Mouse (Mus musculus): ENCODE results near the gene Gm6525. TPM values are rescaled to one million over a fixed set of nuclear protein-coding genes. Genes with fewer than 3 reads are reported as not detected.

Gene Gm6525
- polyA plus RNA-seq, 1 experiment from 2014 or later, result 0.27 TPM

DNA sequence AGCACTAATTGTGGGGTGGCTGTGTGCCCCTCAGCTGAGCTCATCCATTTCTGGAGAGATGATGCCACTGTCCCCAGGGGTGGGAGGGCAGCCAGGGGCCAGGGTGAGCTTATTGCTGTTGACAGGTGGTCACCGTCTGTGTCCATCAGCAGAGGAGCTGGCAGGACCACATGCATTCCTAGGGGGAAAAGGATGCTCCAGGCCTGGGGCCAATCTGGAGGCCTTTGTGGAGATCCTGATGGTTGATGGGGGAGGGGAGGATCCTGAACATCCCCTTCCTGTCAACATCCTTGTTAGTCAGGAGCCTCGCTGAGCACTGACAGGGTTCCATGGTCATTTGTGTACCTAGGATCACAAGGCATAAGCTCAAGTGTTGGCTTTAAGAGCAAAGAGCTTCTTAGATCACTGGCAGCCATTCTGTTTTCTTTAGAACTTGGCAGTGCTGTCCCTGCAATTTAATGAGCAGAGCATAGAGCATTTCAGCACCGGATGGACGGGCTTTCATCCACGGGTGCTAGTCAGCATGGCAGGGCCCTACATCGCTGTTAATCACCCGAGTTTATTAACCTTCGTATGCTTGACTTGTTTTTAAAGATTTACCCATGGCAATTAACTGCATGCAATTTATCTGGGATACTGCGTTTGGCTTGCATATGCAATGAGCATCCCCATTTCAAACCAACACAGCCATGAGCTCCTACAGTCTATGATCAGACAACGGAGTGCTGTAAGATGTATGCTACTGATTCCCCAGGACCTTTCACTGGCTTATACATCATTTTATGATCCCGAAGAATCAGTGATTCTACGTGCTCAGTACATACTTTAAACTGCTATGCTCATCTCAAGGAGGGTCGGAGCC lies 26.9 kb downstream of the Gm6525 start:
- no peaks in the 10 kb centered on the region for H3K27me3 ChIP-seq (ENCODE audit: control insufficient read depth, insufficient read depth, low read depth, low read length)
- H3K4me3 ChIP-seq (ENCODE audit: low read depth, low read length), result no peak overlapping the region
- no peaks in the 10 kb centered on the region for H3K4me1 ChIP-seq (ENCODE audit: control insufficient read depth, low read depth, low read length)
- no peak for ATAC-seq (ENCODE audit: low read depth)
- no peak overlapping the region for H3K9ac ChIP-seq (ENCODE audit: low read depth, low read length)
- H3K27ac ChIP-seq (ENCODE audit: low read length), result no peak overlapping the region
- WGBS (ENCODE audit: insufficient replicate concordance), result 70% methylated on average over 13 of the region's 13 CpGs
- no peaks in the 10 kb centered on the region for H3K36me3 ChIP-seq (ENCODE audit: control insufficient read depth, insufficient read depth)
- H3K4me2 ChIP-seq (ENCODE audit: low read depth, low read length), result no peak overlapping the region
- no peaks in the 10 kb centered on the region for H3K9me3 ChIP-seq (replicated peaks; ENCODE audit: control insufficient read depth, low read length)

- Histone ChIP-seq H3K9me3 (replicated peaks; ENCODE audit: control insufficient read depth, low read length) (no peaks in the 10 kb centered on the region), H3K4me1 (ENCODE audit: control insufficient read depth, low read depth, low read length) (no peaks in the 10 kb centered on the region), H3K27me3 (ENCODE audit: control insufficient read depth, insufficient read depth, low read depth, low read length) (no peaks in the 10 kb centered on the region), H3K36me3 (ENCODE audit: control insufficient read depth, insufficient read depth) (no peaks in the 10 kb centered on the region), H3K9ac (ENCODE audit: low read depth, low read length) (no peak overlapping the region), H3K27ac (ENCODE audit: low read length) (no peak overlapping the region), H3K4me3 (ENCODE audit: low read depth, low read length) (no peak overlapping the region), H3K4me2 (ENCODE audit: low read depth, low read length) (no peak overlapping the region)
- ATAC-seq (ENCODE audit: low read depth), result no peak
- WGBS (ENCODE audit: insufficient replicate concordance), result 61% methylated on average over 5 of the region's 5 CpGs
These were observed 30.7 kb downstream of the Gm6525 start for GRCm38 (mm10) chr3:84204640-84205039.

DNA sequence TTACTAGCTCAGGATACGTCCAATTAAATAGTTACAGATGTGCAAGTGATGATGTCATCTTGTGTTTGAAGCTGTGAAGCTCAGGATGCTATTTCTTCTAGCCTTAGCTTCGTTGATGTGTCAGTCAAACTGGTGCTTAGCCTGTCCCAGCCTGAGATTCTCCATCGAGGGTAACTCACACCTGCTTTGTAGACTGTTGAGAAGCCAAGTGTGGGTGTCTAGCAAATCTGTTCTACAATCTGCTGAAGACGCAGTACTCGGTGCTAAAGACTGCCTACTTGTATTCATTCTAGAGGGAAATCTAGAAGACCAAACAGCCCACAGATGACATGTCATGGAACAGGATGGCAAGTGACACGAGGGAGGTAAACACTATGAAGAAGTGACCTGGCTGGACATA lies 31.7 kb downstream of the Gm6525 start:
- no peaks in the 10 kb centered on the region for H3K9me3 ChIP-seq (replicated peaks; ENCODE audit: control insufficient read depth, low read length)
- 62% methylated on average over 6 of the region's 6 CpGs for whole genome bisulfite sequencing (ENCODE audit: insufficient replicate concordance)
- no peak overlapping the region for H3K27ac ChIP-seq (ENCODE audit: low read length)
- H3K4me3 ChIP-seq (ENCODE audit: low read depth, low read length), result no peak overlapping the region
- H3K27me3 ChIP-seq (ENCODE audit: control insufficient read depth, insufficient read depth, low read depth, low read length), result no peaks in the 10 kb centered on the region
- H3K4me1 ChIP-seq (ENCODE audit: control insufficient read depth, low read depth, low read length), result no peaks in the 10 kb centered on the region
- H3K36me3 ChIP-seq (ENCODE audit: control insufficient read depth, insufficient read depth), result no peaks in the 10 kb centered on the region
- H3K9ac ChIP-seq (ENCODE audit: low read depth, low read length), result no peak overlapping the region
- ATAC-seq (ENCODE audit: low read depth), result no peak
- H3K4me2 ChIP-seq (ENCODE audit: low read depth, low read length), result no peak overlapping the region

DNA sequence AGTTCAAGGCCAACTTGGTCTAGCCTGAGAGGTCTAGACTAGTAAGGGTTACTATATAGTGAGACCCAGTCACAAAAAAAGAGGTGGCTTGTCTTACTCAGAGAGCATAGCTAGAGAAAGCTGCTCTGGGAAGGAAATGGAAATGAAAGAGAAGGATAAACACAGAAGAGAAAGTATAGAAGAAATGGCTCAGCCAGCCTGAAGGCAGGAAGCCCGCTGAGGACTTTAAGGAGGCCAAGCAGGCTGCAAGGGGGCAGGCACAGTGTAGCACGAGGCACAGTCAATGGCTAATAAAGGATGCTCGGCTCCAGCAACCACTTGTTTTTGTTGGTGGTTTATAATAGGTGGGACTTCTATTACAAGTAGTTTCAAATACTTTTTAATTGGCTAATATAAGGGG lies 32.2 kb downstream of the Gm6525 start:
- Histone ChIP-seq H3K36me3 (ENCODE audit: control insufficient read depth, insufficient read depth) (no peaks in the 10 kb centered on the region), H3K9me3 (replicated peaks; ENCODE audit: control insufficient read depth, low read length) (no peaks in the 10 kb centered on the region), H3K9ac (ENCODE audit: low read depth, low read length) (no peak overlapping the region), H3K4me1 (ENCODE audit: control insufficient read depth, low read depth, low read length) (no peaks in the 10 kb centered on the region), H3K4me2 (ENCODE audit: low read depth, low read length) (no peak overlapping the region), H3K27ac (ENCODE audit: low read length) (no peak overlapping the region), H3K27me3 (ENCODE audit: control insufficient read depth, insufficient read depth, low read depth, low read length) (no peaks in the 10 kb centered on the region), H3K4me3 (ENCODE audit: low read depth, low read length) (no peak overlapping the region)
- 56% methylated on average over 3 of the region's 3 CpGs for WGBS (ENCODE audit: insufficient replicate concordance)
- ATAC-seq (ENCODE audit: low read depth), result no peak

GRCm38 (mm10) chr3:84207366-84207765 lies 33.5 kb downstream of the Gm6525 start:
- no peak for ATAC-seq (ENCODE audit: low read depth)
- Histone ChIP-seq H3K4me1 (ENCODE audit: control insufficient read depth, low read depth, low read length) (no peaks in the 10 kb centered on the region), H3K36me3 (ENCODE audit: control insufficient read depth, insufficient read depth) (no peaks in the 10 kb centered on the region), H3K9ac (ENCODE audit: low read depth, low read length) (no peak overlapping the region), H3K4me2 (ENCODE audit: low read depth, low read length) (no peak overlapping the region), H3K9me3 (replicated peaks; ENCODE audit: control insufficient read depth, low read length) (no peaks in the 10 kb centered on the region), H3K27ac (ENCODE audit: low read length) (no peak overlapping the region), H3K4me3 (ENCODE audit: low read depth, low read length) (no peak overlapping the region), H3K27me3 (ENCODE audit: control insufficient read depth, insufficient read depth, low read depth, low read length) (no peaks in the 10 kb centered on the region)
- WGBS (ENCODE audit: insufficient replicate concordance), result 47% methylated on average over 2 of the region's 2 CpGs

- WGBS (ENCODE audit: insufficient replicate concordance), result 77% methylated on average over 7 of the region's 7 CpGs
- Histone ChIP-seq H3K27me3 (ENCODE audit: control insufficient read depth, insufficient read depth, low read depth, low read length) (no peaks in the 10 kb centered on the region), H3K4me2 (ENCODE audit: low read depth, low read length) (no peak overlapping the region), H3K9me3 (replicated peaks; ENCODE audit: control insufficient read depth, low read length) (no peaks in the 10 kb centered on the region), H3K4me1 (ENCODE audit: control insufficient read depth, low read depth, low read length) (no peaks in the 10 kb centered on the region), H3K9ac (ENCODE audit: low read depth, low read length) (no peak overlapping the region), H3K36me3 (ENCODE audit: control insufficient read depth, insufficient read depth) (no peaks in the 10 kb centered on the region), H3K27ac (ENCODE audit: low read length) (no peak overlapping the region), H3K4me3 (ENCODE audit: low read depth, low read length) (no peak overlapping the region)
- no peak for ATAC-seq (ENCODE audit: low read depth)
These were observed 34.6 kb downstream of the Gm6525 start for GRCm38 (mm10) chr3:84208475-84208874.

DNA sequence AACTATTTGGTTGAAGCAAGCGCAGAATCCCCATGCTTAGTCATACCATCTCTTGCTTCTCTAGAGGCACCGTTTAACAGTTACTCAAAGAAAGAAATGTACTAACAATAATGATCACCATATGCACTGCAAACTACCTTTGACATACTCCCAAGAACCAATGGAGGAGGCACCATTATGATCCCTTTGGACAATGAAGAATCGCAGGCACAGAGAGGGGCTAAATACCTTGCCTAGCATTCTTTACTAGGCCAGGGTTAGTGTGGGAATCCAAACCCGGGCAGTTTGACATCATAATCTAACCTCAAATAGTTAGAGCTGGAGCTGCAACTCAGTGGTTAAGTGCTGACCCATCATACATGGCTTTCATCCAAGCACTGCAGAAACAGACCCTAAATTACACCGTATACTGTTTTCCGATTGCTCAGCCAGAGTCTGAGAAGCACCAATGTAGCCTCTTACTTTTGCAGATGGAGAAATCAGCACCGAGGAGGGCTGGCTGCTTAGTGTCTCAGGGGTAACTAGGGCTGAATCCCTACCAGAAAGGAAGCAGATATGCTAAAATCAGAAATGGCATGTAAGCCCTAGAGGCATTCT lies 35.1 kb downstream of the Gm6525 start:
- WGBS (ENCODE audit: insufficient replicate concordance), result 82% methylated on average over 7 of the region's 7 CpGs
- no peak for ATAC-seq (ENCODE audit: low read depth)
- Histone ChIP-seq H3K4me1 (ENCODE audit: control insufficient read depth, low read depth, low read length) (no peaks in the 10 kb centered on the region), H3K9ac (ENCODE audit: low read depth, low read length) (no peak overlapping the region), H3K36me3 (ENCODE audit: control insufficient read depth, insufficient read depth) (no peaks in the 10 kb centered on the region), H3K27me3 (ENCODE audit: control insufficient read depth, insufficient read depth, low read depth, low read length) (no peaks in the 10 kb centered on the region), H3K4me3 (ENCODE audit: low read depth, low read length) (no peak overlapping the region), H3K9me3 (replicated peaks; ENCODE audit: control insufficient read depth, low read length) (no peaks in the 10 kb centered on the region), H3K27ac (ENCODE audit: low read length) (no peak overlapping the region), H3K4me2 (ENCODE audit: low read depth, low read length) (no peak overlapping the region)

DNA sequence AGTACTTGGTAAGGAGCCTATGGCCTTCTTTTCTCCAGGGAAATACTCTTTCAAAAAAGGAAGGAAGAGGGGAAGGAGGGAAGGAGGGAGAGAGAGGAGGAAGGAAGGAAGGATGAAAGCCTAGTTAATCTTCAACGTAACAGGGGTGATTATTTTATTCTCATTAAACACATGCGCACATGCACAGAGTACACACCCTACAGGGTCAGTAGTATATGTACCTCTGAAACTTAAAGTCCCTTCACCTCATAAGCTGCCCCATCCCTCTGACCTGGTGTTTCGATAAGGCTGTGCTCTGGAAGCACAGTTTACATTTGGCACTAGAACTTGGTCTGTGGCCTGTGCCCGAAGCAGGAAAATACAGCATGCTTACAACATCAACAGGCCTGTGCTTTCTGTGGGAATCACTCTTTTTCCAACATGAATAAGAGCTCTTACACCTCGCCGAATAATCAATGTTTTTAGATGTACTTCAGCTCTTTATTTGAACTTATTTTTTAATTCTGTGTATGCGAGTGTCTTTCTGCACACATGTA lies 37.5 kb downstream of the Gm6525 start:
- Histone ChIP-seq H3K4me3 (ENCODE audit: low read depth, low read length) (no peak overlapping the region), H3K27me3 (ENCODE audit: control insufficient read depth, insufficient read depth, low read depth, low read length) (no peaks in the 10 kb centered on the region), H3K4me1 (ENCODE audit: control insufficient read depth, low read depth, low read length) (no peaks in the 10 kb centered on the region), H3K9ac (ENCODE audit: low read depth, low read length) (no peak overlapping the region), H3K27ac (ENCODE audit: low read length) (no peak overlapping the region), H3K36me3 (ENCODE audit: control insufficient read depth, insufficient read depth) (no peaks in the 10 kb centered on the region), H3K9me3 (replicated peaks; ENCODE audit: control insufficient read depth, low read length) (no peaks in the 10 kb centered on the region), H3K4me2 (ENCODE audit: low read depth, low read length) (no peak overlapping the region)
- ATAC-seq (ENCODE audit: low read depth), result no peak
- 65% methylated on average over 7 of the region's 7 CpGs for WGBS (ENCODE audit: insufficient replicate concordance)

GRCm38 (mm10) chr3:84214501-84214900 lies 40.6 kb downstream of the Gm6525 start:
- Histone ChIP-seq H3K4me3 (ENCODE audit: low read depth, low read length) (no peak overlapping the region), H3K27me3 (ENCODE audit: control insufficient read depth, insufficient read depth, low read depth, low read length) (peaks cover 3% of the 10 kb centered on the region; the same call in 1 of the 2 replicates), H3K9ac (ENCODE audit: low read depth, low read length) (no peak overlapping the region), H3K9me3 (replicated peaks; ENCODE audit: control insufficient read depth, low read length) (no peaks in the 10 kb centered on the region), H3K27ac (ENCODE audit: low read length) (no peak overlapping the region), H3K4me1 (ENCODE audit: control insufficient read depth, low read depth, low read length) (no peaks in the 10 kb centered on the region), H3K36me3 (ENCODE audit: control insufficient read depth, insufficient read depth) (no peaks in the 10 kb centered on the region), H3K4me2 (ENCODE audit: low read depth, low read length) (no peak overlapping the region)
- WGBS (ENCODE audit: insufficient replicate concordance), result 70% methylated on average over 6 of the region's 6 CpGs
- ATAC-seq (ENCODE audit: low read depth), result 0 out of 2 replicates have a peak, but pooled peaks have one; percentile 16
